10 mouse cellular contexts compared by ENCODE assay signal in the genomic region with DNA sequence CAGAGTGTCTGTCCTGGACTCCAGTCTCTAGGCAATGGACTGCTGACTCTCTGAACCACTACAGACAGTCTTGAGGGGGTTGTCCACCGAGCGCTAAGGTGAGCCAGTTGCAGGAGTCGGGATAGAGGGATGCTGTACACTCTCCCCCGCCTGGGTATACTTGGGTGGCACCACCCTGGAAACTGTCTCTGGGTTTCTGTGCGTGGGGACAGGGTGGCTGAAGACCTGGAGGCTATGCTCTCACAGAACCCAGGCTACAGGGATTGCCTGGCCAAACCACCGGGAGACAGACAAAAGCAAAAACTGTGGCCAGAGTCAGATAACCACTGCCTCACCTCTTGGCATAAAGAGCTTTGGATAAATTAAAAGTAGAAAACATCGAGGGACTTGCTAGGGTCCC. TPM values are rescaled to one million over a fixed set of nuclear protein-coding genes. Genes with fewer than 3 reads are reported as not detected.
DNase-seq lines count a peak whose midpoint lies in the region; ATAC-seq and TF ChIP-seq lines count a peak whose summit lies in the region.
"Had no signal": no experiment of that assay in that cellular context is flagged by ENCODE, and none has a peak within 500 bp of the region (broad histone marks: within the 10 kb centered on the region; RNA-seq: fewer than 3 reads in every experiment).

No protein-coding gene starts in this region.

- H3K9ac ChIP-seq in forebrain, embryonic 13.5 days = peak overlapping the region; percentile 79
- no peak overlapping the region for H3K9ac ChIP-seq in limb, embryonic 12.5 days (replicated peaks)
- H3K9ac ChIP-seq in neural tube, embryonic 15.5 days (replicated peaks) = peak overlapping the region; percentile 78

- no peak for ATAC-seq in forebrain, embryonic 13.5 days
- ATAC-seq in limb, embryonic 12.5 days (ENCODE audit: insufficient number of reproducible peaks, insufficient read depth, low FRiP score, low TSS enrichment, low read depth) = no peak
- ATAC-seq in neural tube, embryonic 15.5 days (ENCODE audit: low FRiP score) = no peak

- no peak for TF ChIP-seq POLR2A in lung, adult 2 months (IDR thresholded peaks at IDR 0.05; ENCODE audit: borderline replicate concordance, extremely low read depth, low read depth, low read length)

- no peak overlapping the region for H3K27ac ChIP-seq in forebrain, embryonic 13.5 days
- H3K27ac ChIP-seq in limb, embryonic 12.5 days = no peak overlapping the region
- peak overlapping the region; percentile 90 for H3K27ac ChIP-seq in neural tube, embryonic 15.5 days (replicated peaks)

- 73% methylated on average over 7 of the region's 7 CpGs for WGBS in lung, adult 2 months
- WGBS in forebrain, embryonic 13.5 days = 83% methylated on average over 7 of the region's 7 CpGs
- WGBS in limb, embryonic 12.5 days = 83% methylated on average over 7 of the region's 7 CpGs
- 71% methylated on average over 7 of the region's 7 CpGs for WGBS in neural tube, embryonic 15.5 days

- no peak for DNase-seq in lung, adult 2 months
- no peak for DNase-seq in lung, postnatal 36 days
- DNase-seq in c-Kit-positive CD71-positive TER-119-positive erythroid progenitor cells, embryonic 14.5 days (ENCODE audit: low spot score) = no peak
- DNase-seq in layer of hippocampus, postnatal 14 days (ENCODE audit: low spot score in 2 of 2) = no peak
- DNase-seq in cerebellum, postnatal 4 days (ENCODE audit: low spot score in 2 of 2) = no peak
- DNase-seq: kidney, postnatal 14 days; thymus, postnatal 36 days had no signal

- no peaks in the 10 kb centered on the region for H3K27me3 ChIP-seq in forebrain, embryonic 13.5 days
- H3K27me3 ChIP-seq in limb, embryonic 12.5 days = 0 out of 2 replicates have a peak, but pooled peaks cover 7% of the 10 kb centered on the region
- no peaks in the 10 kb centered on the region for H3K27me3 ChIP-seq in neural tube, embryonic 15.5 days (replicated peaks)

- no peak for TF ChIP-seq CTCF in lung, adult 2 months (IDR thresholded peaks at IDR 0.05; ENCODE audit: insufficient read depth, low read length)

- H3K4me1 ChIP-seq in lung, adult 2 months (ENCODE audit: control insufficient read depth, insufficient read depth, low read length) = peaks cover 11% of the 10 kb centered on the region
- H3K4me1 ChIP-seq in forebrain, embryonic 13.5 days = peaks cover 35% of the 10 kb centered on the region
- peaks cover 17% of the 10 kb centered on the region for H3K4me1 ChIP-seq in limb, embryonic 12.5 days (replicated peaks)
- peaks cover 31% of the 10 kb centered on the region for H3K4me1 ChIP-seq in neural tube, embryonic 15.5 days

- 0 out of 2 replicates have a peak, but pooled peaks cover under 1% of the 10 kb centered on the region for H3K9me3 ChIP-seq in forebrain, embryonic 13.5 days (replicated peaks)
- peaks cover 10% of the 10 kb centered on the region for H3K9me3 ChIP-seq in limb, embryonic 12.5 days
- no peaks in the 10 kb centered on the region for H3K9me3 ChIP-seq in neural tube, embryonic 15.5 days (replicated peaks)

- H3K4me2 ChIP-seq in forebrain, embryonic 13.5 days = peak overlapping the region; percentile 58
- H3K4me2 ChIP-seq in limb, embryonic 12.5 days = peak overlapping the region; percentile 65
- peak overlapping the region; percentile 79 for H3K4me2 ChIP-seq in neural tube, embryonic 15.5 days

- peak overlapping the region; percentile 30 for H3K4me3 ChIP-seq in lung, adult 2 months (replicated peaks; ENCODE audit: extremely low read depth, low read depth, low read length)
- H3K4me3 ChIP-seq in forebrain, embryonic 13.5 days = peak overlapping the region; percentile 55
- peak overlapping the region; percentile 72 for H3K4me3 ChIP-seq in limb, embryonic 12.5 days (replicated peaks)
- peak overlapping the region; percentile 76 for H3K4me3 ChIP-seq in neural tube, embryonic 15.5 days (replicated peaks)

- H3K36me3 ChIP-seq in forebrain, embryonic 13.5 days (ENCODE audit: poor library complexity, severe bottlenecking) = peaks cover 28% of the 10 kb centered on the region
- peaks cover 20% of the 10 kb centered on the region for H3K36me3 ChIP-seq in limb, embryonic 12.5 days
- H3K36me3 ChIP-seq in neural tube, embryonic 15.5 days = peaks cover 24% of the 10 kb centered on the region

RNA-seq across cellular contexts. Expression of a gene that starts 1.1 kb away (rescaled TPM):
- polyA plus RNA-seq in lung, adult 2 months (2012; rRNA removed) = 55.5 and 57.0 TPM in 2 replicates
- 56.2 and 60.8 TPM in 2 replicates for polyA plus RNA-seq in forebrain, embryonic 13.5 days (2015; fragmentation: Nextera tagmentation; extraction: Ambion mirVana)
- polyA plus RNA-seq in limb, embryonic 12.5 days (2016; fragmentation: Nextera tagmentation; extraction: Ambion mirVana) = 27.5 and 29.5 TPM in 2 replicates
- 57.5 and 64.7 TPM in 2 replicates for polyA plus RNA-seq in neural tube, embryonic 15.5 days (2015; fragmentation: Nextera tagmentation; extraction: Ambion mirVana)
- 10 to 100 TPM; 44.5 to 46.6 TPM for total RNA-seq in layer of hippocampus, postnatal 14 days (2021)

RNA-seq across cellular contexts. Expression of a gene that starts 37.9 kb away (rescaled TPM):
- 8.0 and 11.5 TPM in 2 replicates for polyA plus RNA-seq in lung, adult 2 months (2012; rRNA removed)
- 69.7 and 76.9 TPM in 2 replicates for polyA plus RNA-seq in forebrain, embryonic 13.5 days (2015; fragmentation: Nextera tagmentation; extraction: Ambion mirVana)
- polyA plus RNA-seq in limb, embryonic 12.5 days (2016; fragmentation: Nextera tagmentation; extraction: Ambion mirVana) = 77.4 and 82.8 TPM in 2 replicates
- polyA plus RNA-seq in neural tube, embryonic 15.5 days (2015; fragmentation: Nextera tagmentation; extraction: Ambion mirVana) = 44.1 and 50.9 TPM in 2 replicates
- 10 to 100 TPM; 19.9 to 24.0 TPM for total RNA-seq in layer of hippocampus, postnatal 14 days (2021)

RNA-seq across cellular contexts. Expression of a gene that starts 50.0 kb away (rescaled TPM):
- polyA plus RNA-seq in lung, adult 2 months (2012; rRNA removed) = 46.2 and 54.7 TPM in 2 replicates
- polyA plus RNA-seq in forebrain, embryonic 13.5 days (2015; fragmentation: Nextera tagmentation; extraction: Ambion mirVana) = 6.8 and 8.3 TPM in 2 replicates
- polyA plus RNA-seq in limb, embryonic 12.5 days (2016; fragmentation: Nextera tagmentation; extraction: Ambion mirVana) = 11.2 and 12.0 TPM in 2 replicates
- polyA plus RNA-seq in neural tube, embryonic 15.5 days (2015; fragmentation: Nextera tagmentation; extraction: Ambion mirVana) = 23.1 and 24.7 TPM in 2 replicates
- total RNA-seq in layer of hippocampus, postnatal 14 days (2021) = 10 to 100 TPM; 15.1 to 16.9 TPM
